Mouse (Mus musculus): Measurements from ENCODE around the gene Katna1. TPM values are rescaled to one million over a fixed set of nuclear protein-coding genes. Genes with fewer than 3 reads are reported as not detected.
"Not testable (repeated sequence)": the region's sequence is repeated elsewhere in the genome, so short reads cannot be mapped to it uniquely, and the experiment has no call there.

Gene Katna1
- total RNA-seq (2021) = 35.2 and 36.7 TPM in 2 replicates
- long read RNA-seq, transcript Katna1-201 (11 exons, 1,774 nt) = major isoform, 43 of 49 reads
- long read RNA-seq, partial matches to known transcripts = 3 of 49 reads
- long read RNA-seq, other reads (novel, unspliced or antisense) = 3 of 49 reads

- DNase-seq = peak; percentile 94
Observed at GRCm38 (mm10) chr10:7725751-7726500, at the start of gene Katna1. Gene Katna1, plus strand, starts transcription at chr10:7726000.

- DNase-seq = peak; percentile 92
Observed at GRCm38 (mm10) chr10:7680731-7681301, 45.0 kb upstream of the Katna1 start, which contains the start of the genes Pcmt1 and Lats1. Gene Pcmt1, minus strand, starts transcription at chr10:7681136. Gene Lats1, plus strand, starts transcription at chr10:7681214.

- peak; percentile 64 for DNase-seq
Observed at GRCm38 (mm10) chr10:7681343-7682025, 44.3 kb upstream of the Katna1 start.

GRCm38 (mm10) chr10:7682249-7682648, 43.6 kb upstream of the Katna1 start:
- DNase-seq = no peak

- no peak for DNase-seq
Observed at GRCm38 (mm10) chr10:7686902-7687301, 38.9 kb upstream of the Katna1 start.

GRCm38 (mm10) chr10:7695286-7695685, 30.5 kb upstream of the Katna1 start:
- DNase-seq = no peak

- DNase-seq = no peak
Observed at GRCm38 (mm10) chr10:7700120-7700519, 25.7 kb upstream of the Katna1 start.

- no peak for DNase-seq
Observed at GRCm38 (mm10) chr10:7702586-7702985, 23.2 kb upstream of the Katna1 start.

GRCm38 (mm10) chr10:7710121-7710520, 15.7 kb upstream of the Katna1 start:
- DNase-seq = no peak

GRCm38 (mm10) chr10:7712506-7712905, 13.3 kb upstream of the Katna1 start:
- DNase-seq = no peak

GRCm38 (mm10) chr10:7715056-7715455, 10.7 kb upstream of the Katna1 start:
- no peak for DNase-seq

GRCm38 (mm10) chr10:7726501-7726812, 657 bp downstream of the Katna1 start:
- no peak for DNase-seq

- no peak for DNase-seq
Observed at GRCm38 (mm10) chr10:7727011-7727410, 1.2 kb downstream of the Katna1 start.

- DNase-seq = no peak
Observed at GRCm38 (mm10) chr10:7731582-7731981, 5.8 kb downstream of the Katna1 start.

GRCm38 (mm10) chr10:7737122-7737521, 11.3 kb downstream of the Katna1 start:
- no peak for DNase-seq

GRCm38 (mm10) chr10:7737914-7738313, 12.1 kb downstream of the Katna1 start:
- DNase-seq = no peak

GRCm38 (mm10) chr10:7745528-7745927, 19.7 kb downstream of the Katna1 start:
- DNase-seq = not testable (repeated sequence)

GRCm38 (mm10) chr10:7748752-7749151, 23.0 kb downstream of the Katna1 start:
- DNase-seq = no peak

- no peak for DNase-seq
Observed at GRCm38 (mm10) chr10:7757544-7757943, 31.7 kb downstream of the Katna1 start.

GRCm38 (mm10) chr10:7772346-7772745, 46.5 kb downstream of the Katna1 start:
- DNase-seq = no peak

GRCm38 (mm10) chr10:7772769-7773168, 47.0 kb downstream of the Katna1 start:
- no peak for DNase-seq

GRCm38 (mm10) chr10:7775421-7775820, 49.6 kb downstream of the Katna1 start:
- peak; percentile 32 for DNase-seq

GRCm38 (mm10) chr10:7778361-7778760, 52.6 kb downstream of the Katna1 start:
- peak; percentile 57 for DNase-seq

Measured in adrenal gland, postnatal 25 days (tissue).